Mouse (Mus musculus): Measurements from ENCODE around the gene Slc25a36.

The Slc25a36 gene

DNA sequence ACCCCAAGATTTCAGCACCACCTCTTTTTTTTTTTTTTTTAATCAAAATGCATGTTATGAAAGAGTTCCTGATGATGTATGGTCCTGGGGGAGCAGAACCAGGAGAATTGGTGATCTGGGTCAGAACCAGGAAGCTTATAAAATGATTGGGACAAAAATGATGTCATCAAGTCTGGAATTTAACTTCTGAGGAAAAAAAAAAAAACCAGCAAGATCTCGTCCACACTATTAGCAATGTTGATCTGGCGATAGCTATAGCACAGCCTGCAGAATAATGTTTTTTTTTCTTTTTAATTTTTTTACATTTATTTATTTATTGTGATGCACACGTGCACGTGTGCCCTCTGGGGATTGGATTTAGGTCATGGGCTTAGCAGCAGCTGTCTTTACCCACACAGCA, 64.7 kb downstream of the Slc25a36 start:
- CTCF ChIA-PET, result no interaction called here

- CTCF ChIA-PET, result no interaction called here
These were observed 69.3 kb downstream of the Slc25a36 start for GRCm38 (mm10) chr9:97041633-97042032.

- CTCF ChIA-PET, result interaction anchor here (0.7 kb wide), 1 partner anchor 818 kb away, joined by 5 read pairs; no protein-coding TSS in a partner anchor
These were observed 72.9 kb downstream of the Slc25a36 start for GRCm38 (mm10) chr9:97038010-97038409.

- CTCF ChIA-PET, result no interaction called here
These were observed 74.3 kb downstream of the Slc25a36 start for GRCm38 (mm10) chr9:97036656-97037055.

GRCm38 (mm10) chr9:97027361-97027760, 83.6 kb downstream of the Slc25a36 start:
- CTCF ChIA-PET, result no interaction called here

DNA sequence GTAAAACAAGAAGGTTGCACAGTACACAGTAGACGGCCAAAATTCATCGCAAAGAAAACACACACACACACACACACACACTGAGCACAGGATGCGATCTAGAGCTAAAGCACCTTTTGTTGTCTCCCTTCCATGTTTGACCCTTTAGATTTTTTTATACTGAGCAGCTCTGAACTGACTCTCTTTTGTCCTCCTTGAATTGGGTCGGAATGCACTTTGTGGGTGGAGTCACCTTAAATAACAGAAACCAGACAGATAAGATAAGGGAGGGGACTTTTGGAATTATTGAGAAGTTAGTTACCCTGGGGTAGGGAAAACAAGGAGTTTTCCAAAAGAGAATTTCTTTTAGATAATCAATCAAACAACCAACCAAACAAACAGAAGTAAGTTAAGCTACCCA, 85.0 kb downstream of the Slc25a36 start:
- CTCF ChIA-PET, result no interaction called here

All from spleen, embryonic (tissue).